Mouse (Mus musculus) monocyte, adult 5-6 weeks (primary cell): ENCODE measurements around the gene Fbl. TPM values are rescaled to one million over a fixed set of nuclear protein-coding genes. Genes with fewer than 3 reads are reported as not detected.
"Not testable (repeated sequence)": the region's sequence is repeated elsewhere in the genome, so short reads cannot be mapped to it uniquely, and the experiment has no call there.

Source experiments
- ATAC-seq: fragments of 153-309, 156-312 bp; replicated peaks from 2 replicates; pipeline ENCODE4 v1.8.0; 2017; ENCODE audit warnings: mild to moderate bottlenecking; ENCODE audit not compliant: low TSS enrichment, insufficient number of reproducible peaks, severe bottlenecking, poor library complexity, low FRiP score
- total RNA-seq: library from RNA; stranded (forward); fragments of 200-1000, 200-491, 200-594 nt; gene quantifications from 3 replicates; pipeline ENCODE4 v1.2.3, GENCODE M21; 2017

Gene Fbl
- 53.4 to 77.1 TPM (median 61.5 TPM) in 3 replicates for total RNA-seq

- ATAC-seq, result peak; percentile 79
Measured at GRCm38 (mm10) chr7:28169489-28170422, at the start of gene Fbl. Fbl (plus strand) TSS chr7:28169710.

GRCm38 (mm10) chr7:28129166-28129565, 40.3 kb upstream of the Fbl start, which contains the start of gene 9530053A07Rik:
9530053A07Rik (plus strand) TSS chr7:28129466.
- no peak for ATAC-seq

GRCm38 (mm10) chr7:28137613-28138012, 31.9 kb upstream of the Fbl start:
- ATAC-seq, result no peak

- peak; percentile 51; the same call in 1 of the 2 replicates for ATAC-seq
Measured at GRCm38 (mm10) chr7:28148263-28148662, 21.2 kb upstream of the Fbl start.

GRCm38 (mm10) chr7:28149841-28150240, 19.7 kb upstream of the Fbl start:
- no peak for ATAC-seq

- ATAC-seq, result no peak
Measured at GRCm38 (mm10) chr7:28151584-28152221, 17.8 kb upstream of the Fbl start.

GRCm38 (mm10) chr7:28153595-28153994, 15.9 kb upstream of the Fbl start:
- not testable (repeated sequence) for ATAC-seq

- no peak for ATAC-seq
Measured at GRCm38 (mm10) chr7:28159292-28159691, 10.2 kb upstream of the Fbl start.

- ATAC-seq, result no peak
Measured at GRCm38 (mm10) chr7:28159893-28160292, 9.6 kb upstream of the Fbl start.

- ATAC-seq, result no peak
Measured at GRCm38 (mm10) chr7:28161163-28161749, 8.3 kb upstream of the Fbl start.

GRCm38 (mm10) chr7:28165406-28165805, 4.1 kb upstream of the Fbl start:
- no peak for ATAC-seq

- peak; percentile 63 for ATAC-seq
Measured at GRCm38 (mm10) chr7:28168320-28169115, 992 bp upstream of the Fbl start.

- ATAC-seq, result no peak
Measured at GRCm38 (mm10) chr7:28175358-28175757, 5.8 kb downstream of the Fbl start.

- peak; percentile 83 for ATAC-seq
Measured at GRCm38 (mm10) chr7:28179228-28179627, 9.7 kb downstream of the Fbl start, which contains the start of gene Dyrk1b. Dyrk1b (plus strand) TSS chr7:28179469.

- ATAC-seq, result peak; percentile 81
Measured at GRCm38 (mm10) chr7:28179741-28180377, 10.3 kb downstream of the Fbl start.

GRCm38 (mm10) chr7:28180890-28181289, 11.4 kb downstream of the Fbl start:
- no peak for ATAC-seq

- ATAC-seq, result no peak
Measured at GRCm38 (mm10) chr7:28181376-28181775, 11.9 kb downstream of the Fbl start.

- ATAC-seq, result no peak
Measured at GRCm38 (mm10) chr7:28182320-28182719, 12.8 kb downstream of the Fbl start.
